Mouse (Mus musculus) lung, postnatal 14 days (tissue): ENCODE results near the gene Pou2f2.

Source experiments
- DNase-seq: peaks from one replicate; pipeline ENCODE4 v3.0.0; 2021

Pou2f2 gene

DNA sequence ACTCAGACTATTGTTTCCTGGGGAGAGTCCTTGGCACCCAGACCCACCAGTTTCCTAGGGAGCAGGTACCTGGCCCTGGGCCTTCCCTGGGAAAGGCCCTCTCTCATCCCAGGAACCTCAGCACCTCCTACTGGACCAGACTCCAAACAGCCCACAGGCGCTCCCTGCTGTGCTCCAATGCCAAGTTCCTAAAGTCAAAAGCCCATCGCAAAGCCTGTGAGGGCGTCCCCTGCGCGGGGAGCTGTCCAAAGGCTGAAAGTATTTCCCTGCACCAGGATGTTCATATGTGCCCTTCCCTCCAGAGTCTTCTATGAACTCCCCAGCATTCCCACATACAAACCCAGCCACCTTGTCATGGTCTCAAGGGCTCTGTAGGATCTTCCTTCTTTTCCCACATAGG, 37.8 kb downstream of the Pou2f2 start:
- DNase-seq = peak; percentile 59

DNA sequence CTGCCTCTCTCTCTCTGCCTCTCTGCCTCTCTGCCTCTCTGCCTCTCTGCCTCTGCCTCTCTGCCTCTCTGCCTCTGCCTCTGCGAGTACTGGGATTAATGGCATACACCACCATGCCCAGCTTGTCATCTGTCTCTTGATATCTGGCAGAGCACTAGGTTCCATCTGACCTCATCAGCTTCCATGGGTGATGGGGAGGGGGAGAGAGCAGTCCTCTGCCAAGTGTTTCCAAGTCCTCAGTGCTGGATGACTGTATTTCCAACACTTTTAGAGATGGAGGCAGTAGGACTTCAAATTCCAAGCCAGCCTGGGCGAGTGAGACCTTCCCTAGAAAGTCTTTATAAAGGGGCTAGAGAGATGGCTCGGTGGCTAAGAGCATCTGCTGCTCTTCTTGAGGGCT, 42.0 kb downstream of the Pou2f2 start:
- DNase-seq = no peak

- DNase-seq = peak; percentile 81
Measured at GRCm38 (mm10) chr7:25133092-25134049, 46.2 kb downstream of the Pou2f2 start.

DNA sequence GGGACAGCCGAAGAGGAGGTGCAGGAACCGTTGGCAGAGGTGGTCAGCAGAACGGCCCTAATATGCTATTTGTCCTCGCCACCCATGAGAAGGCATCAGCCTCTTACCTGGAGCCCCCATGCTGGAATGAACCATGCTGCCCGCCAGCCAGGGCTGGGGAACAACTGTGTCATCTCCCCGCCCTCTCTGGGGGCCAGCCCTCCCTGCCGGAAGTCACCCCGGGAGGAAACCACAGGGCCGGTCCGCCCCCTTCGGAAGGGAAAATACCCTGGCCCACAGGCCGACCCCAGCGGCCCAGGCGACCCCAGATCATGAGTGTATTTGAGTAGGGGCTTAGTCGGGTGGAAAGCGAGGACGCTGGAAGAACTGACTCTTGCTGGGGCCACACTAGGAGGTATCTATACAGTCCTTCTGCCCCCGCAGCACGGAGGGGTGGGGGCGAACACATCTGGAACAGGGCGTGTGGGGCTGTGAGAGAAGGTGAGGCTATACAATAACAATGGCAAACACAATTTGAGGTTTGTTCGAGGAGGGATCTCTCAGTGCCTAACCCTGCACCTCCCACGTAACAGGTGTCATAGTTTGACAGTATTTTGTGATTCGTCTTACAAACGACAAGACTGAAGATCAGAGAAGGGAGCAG, 47.1 kb downstream of the Pou2f2 start:
- DNase-seq = peak; percentile 38

DNA sequence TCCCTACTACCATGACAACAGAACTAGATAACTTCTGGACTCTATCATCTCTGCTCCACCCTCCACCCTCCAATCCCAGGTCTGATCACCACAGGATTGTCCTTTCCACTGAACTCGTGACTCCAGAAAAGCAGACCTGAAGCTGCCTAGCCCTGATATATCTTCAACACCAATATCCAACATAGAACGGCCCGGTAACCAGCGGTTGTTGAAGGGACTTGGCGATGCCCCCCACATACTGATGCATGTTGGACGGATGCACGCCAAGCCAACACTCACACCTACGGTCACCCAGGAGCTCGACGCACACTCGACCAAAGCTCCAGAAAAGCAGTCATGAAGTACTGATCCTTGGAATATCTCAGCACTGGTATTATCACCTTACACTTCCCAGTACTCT, 48.3 kb downstream of the Pou2f2 start:
- no peak for DNase-seq

GRCm38 (mm10) chr7:25130565-25130964, 49.0 kb downstream of the Pou2f2 start:
- DNase-seq = no peak

GRCm38 (mm10) chr7:25129390-25129979, 50.0 kb downstream of the Pou2f2 start:
- no peak for DNase-seq

DNA sequence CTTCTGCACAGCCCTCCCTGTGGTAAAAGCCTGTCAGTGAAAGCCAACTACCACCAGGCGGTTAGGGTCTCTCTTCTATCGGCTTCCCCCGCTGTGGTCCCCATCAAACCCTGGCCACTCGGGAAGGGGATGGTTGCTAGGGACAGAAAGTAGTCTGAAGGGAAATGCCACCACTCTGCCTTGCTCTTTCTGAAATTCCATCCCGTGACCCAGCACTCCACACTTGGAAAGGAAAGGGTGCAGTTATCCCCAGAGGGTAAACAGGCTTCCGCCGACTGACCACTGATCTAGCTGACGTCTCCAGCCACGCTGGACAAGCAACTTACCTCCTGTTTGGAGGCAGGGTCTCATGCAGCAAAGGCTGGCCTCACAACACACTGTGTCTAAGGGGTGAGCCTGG, 51.6 kb downstream of the Pou2f2 start:
- no peak for DNase-seq

DNA sequence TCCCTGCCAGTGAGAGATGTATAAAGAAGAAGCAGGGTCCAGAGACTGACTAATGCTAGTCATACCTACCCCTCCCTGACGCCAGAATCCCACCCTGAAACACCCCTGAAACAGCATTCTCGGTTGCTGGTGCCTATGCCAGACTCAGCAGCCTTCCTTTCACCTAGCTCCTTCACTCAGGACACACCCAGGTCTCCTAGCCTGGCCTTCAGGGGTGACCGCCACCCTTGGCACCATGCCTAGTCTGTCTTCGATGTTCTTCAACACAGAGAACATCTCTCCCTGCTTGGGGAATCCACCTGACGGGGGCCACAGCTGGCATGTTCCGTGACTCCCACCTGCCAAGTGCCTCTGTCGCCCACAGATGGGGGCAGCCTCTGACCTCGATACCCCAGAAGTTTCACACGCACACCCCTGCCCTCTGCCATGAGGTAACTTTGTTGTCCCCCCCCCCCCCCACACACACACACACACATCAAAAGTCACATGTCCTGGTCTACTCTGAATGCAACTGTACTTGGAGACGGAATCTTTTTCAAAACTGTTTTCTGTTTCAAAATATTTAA, 53.7 kb downstream of the Pou2f2 start:
- no peak for DNase-seq

DNA sequence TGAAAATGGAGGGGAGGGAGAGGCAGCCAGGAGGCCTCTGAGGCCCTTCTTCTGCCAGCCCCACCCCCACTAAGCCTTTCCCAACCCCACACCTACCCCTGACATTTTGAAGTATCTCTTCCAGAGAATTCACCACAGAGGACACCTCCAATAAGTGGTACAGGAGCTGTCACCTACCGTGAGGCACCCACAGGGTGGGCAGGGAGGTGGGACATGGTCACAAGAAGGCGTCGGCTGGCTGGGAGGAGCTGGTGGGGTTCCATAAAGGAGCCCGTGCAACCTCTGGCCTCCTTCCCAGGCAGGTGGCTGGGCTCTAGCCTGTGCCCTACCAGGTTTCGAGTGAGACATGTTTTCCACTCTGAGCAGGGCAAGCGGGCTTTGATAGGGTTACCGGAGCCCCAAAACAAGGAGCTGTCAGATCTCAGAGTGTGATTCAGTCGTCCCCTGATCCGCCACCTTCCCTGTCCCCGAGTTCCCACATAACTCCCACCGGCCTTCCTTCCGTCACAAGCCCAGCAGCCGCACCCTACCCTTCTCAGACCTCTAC, 58.2 kb downstream of the Pou2f2 start:
- DNase-seq = no peak

- DNase-seq = peak; percentile 28
Measured at GRCm38 (mm10) chr7:25120061-25120834, 59.3 kb downstream of the Pou2f2 start.

GRCm38 (mm10) chr7:25112956-25113603, 66.4 kb downstream of the Pou2f2 start:
- no peak for DNase-seq

DNA sequence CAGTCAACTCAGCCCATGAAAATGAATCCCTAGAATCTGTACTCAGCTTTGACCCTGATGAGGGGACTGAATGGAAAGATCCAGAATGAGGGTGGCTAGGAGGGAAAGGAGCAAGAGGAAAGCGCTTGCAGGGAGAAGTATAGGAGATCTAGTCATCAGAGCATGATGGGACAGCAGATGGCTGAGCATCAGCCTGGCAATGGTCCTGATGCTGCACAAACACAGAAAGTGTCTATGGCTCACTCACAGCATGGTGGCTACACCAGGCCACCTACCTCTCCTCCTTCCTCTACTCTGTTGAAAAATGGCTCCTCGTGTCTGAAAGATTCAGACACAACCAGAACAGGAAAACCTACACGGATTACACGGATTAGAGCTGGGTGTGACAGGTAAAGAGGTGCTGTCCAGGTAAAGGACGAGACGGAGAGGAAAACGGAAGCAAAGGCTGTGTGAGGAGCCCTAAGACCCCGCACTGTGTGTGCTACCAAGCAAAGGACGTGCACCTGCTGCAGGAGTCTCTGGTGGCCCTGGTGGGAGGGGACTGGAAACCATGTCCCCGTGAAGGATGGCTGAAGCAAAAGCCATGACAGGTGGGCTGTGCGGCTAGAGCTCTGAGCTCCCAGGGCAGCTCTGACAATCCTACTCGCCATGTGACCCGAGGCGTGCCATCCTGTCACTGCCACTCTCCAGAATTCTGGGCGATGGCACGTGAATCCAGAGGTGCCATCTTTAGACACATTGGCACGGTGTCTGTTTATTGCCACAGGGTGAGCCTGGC, 67.2 kb downstream of the Pou2f2 start:
- DNase-seq = no peak

GRCm38 (mm10) chr7:25110336-25110735, 69.2 kb downstream of the Pou2f2 start:
- DNase-seq = no peak

- DNase-seq = no peak
Measured at GRCm38 (mm10) chr7:25109355-25109754, 70.2 kb downstream of the Pou2f2 start.

GRCm38 (mm10) chr7:25106790-25107502, 72.6 kb downstream of the Pou2f2 start:
- no peak for DNase-seq

- DNase-seq = peak; percentile 81
Measured at GRCm38 (mm10) chr7:25105411-25106160, 73.9 kb downstream of the Pou2f2 start.

GRCm38 (mm10) chr7:25099581-25099980, 79.9 kb downstream of the Pou2f2 start:
- DNase-seq = no peak

DNA sequence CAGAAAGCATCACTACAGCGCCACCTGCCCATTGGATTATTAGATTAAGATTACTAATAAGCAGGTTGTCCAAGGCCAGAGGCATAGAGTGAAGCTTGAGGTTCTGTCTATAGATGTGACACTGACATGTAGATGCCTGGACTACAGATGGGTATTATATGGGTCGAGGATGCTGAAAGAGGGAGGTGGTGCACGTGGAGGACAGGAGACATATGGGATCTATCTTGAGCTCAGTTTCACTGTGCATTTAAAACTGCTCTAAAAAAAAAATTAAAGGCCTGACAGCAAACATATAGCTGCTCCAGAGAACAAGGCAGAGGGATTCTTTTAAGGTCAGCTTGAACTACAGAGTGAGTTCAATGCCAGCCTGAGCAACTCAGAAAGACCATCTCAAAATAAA, 81.4 kb downstream of the Pou2f2 start:
- no peak for DNase-seq

- no peak for DNase-seq
Measured at GRCm38 (mm10) chr7:25089875-25090274, 89.7 kb downstream of the Pou2f2 start.
